15 mouse cellular contexts compared by ENCODE assay signal in genomic region chr6:95875463-95875862, GRCm38 (mm10).
"Had no signal": no experiment of that assay in that cellular context is flagged by ENCODE, and none has a peak within 500 bp of the region (broad histone marks: within the 10 kb centered on the region; RNA-seq: fewer than 3 reads in every experiment).

No protein-coding gene starts in this region.

- H3K36me3 ChIP-seq: liver, embryonic 15.5 days; midbrain, embryonic 10.5 days; midbrain, embryonic 12.5 days; neural tube, embryonic 12.5 days; stomach, embryonic 15.5 days had no signal

- H3K4me3 ChIP-seq: liver, embryonic 15.5 days; midbrain, embryonic 10.5 days; midbrain, embryonic 12.5 days; neural tube, embryonic 12.5 days; stomach, embryonic 15.5 days had no signal

- H3K4me2 ChIP-seq: liver, embryonic 15.5 days; lung, embryonic 14.5 days; midbrain, embryonic 12.5 days; neural tube, embryonic 12.5 days; stomach, embryonic 15.5 days had no signal

- H3K9ac ChIP-seq: liver, embryonic 15.5 days; liver, postnatal 0 days; lung, embryonic 14.5 days; midbrain, embryonic 12.5 days; neural tube, embryonic 12.5 days; stomach, embryonic 15.5 days had no signal

- DNase-seq: liver, postnatal 0 days; lung, embryonic 14.5 days; lung, postnatal 10 days; lung, postnatal 4 days; midbrain, embryonic 14.5 days; right cerebral cortex, postnatal 14 days; thymus, adult 2 months; thymus, postnatal 25 days; thymus, postnatal 4 days had no signal

- H3K27me3 ChIP-seq: liver, embryonic 15.5 days; midbrain, embryonic 12.5 days; neural tube, embryonic 12.5 days; stomach, embryonic 15.5 days had no signal

- H3K27ac ChIP-seq: liver, embryonic 15.5 days; midbrain, embryonic 10.5 days; midbrain, embryonic 12.5 days; neural tube, embryonic 12.5 days; stomach, embryonic 15.5 days; stomach, postnatal 0 days had no signal

- H3K4me1 ChIP-seq: liver, embryonic 15.5 days; midbrain, embryonic 12.5 days; neural tube, embryonic 12.5 days; stomach, embryonic 15.5 days had no signal

- ATAC-seq: liver, postnatal 0 days had no signal

- H3K9me3 ChIP-seq: liver, embryonic 15.5 days; midbrain, embryonic 10.5 days; midbrain, embryonic 12.5 days; neural tube, embryonic 12.5 days; stomach, embryonic 15.5 days had no signal
